Mouse (Mus musculus) spleen, adult 2 months (tissue): ENCODE data around the gene Wasf2.

ENCODE experiments used
- CTCF ChIP-seq: fragments of 200-500 bp; IDR thresholded peaks from 2 replicates; pipeline ENCODE4 v1.5.1; 2011; ENCODE audit warnings: mild to moderate bottlenecking, inconsistent platforms; ENCODE audit not compliant: insufficient read depth, insufficient read length, insufficient replicate concordance; ENCODE audit errors: extremely low read depth
- POLR2A ChIP-seq: fragments of 200-500 bp; IDR thresholded peaks from 2 replicates; pipeline ENCODE4 v1.6.1; 2011; ENCODE audit warnings: low read depth, low read length, inconsistent platforms

- TF ChIP-seq CTCF = no peak
- TF ChIP-seq POLR2A = no peak
Measured at GRCm38 (mm10) chr4:133091459-133091785, 38.9 kb upstream of the Wasf2 start.
